Mouse (Mus musculus): ENCODE measurements around the gene Nosip. TPM values are rescaled to one million over a fixed set of nuclear protein-coding genes. Genes with fewer than 3 reads are reported as not detected.

Nosip gene
- polyA plus RNA-seq, 1 experiment from 2014 or later, result 63.6 TPM

DNA sequence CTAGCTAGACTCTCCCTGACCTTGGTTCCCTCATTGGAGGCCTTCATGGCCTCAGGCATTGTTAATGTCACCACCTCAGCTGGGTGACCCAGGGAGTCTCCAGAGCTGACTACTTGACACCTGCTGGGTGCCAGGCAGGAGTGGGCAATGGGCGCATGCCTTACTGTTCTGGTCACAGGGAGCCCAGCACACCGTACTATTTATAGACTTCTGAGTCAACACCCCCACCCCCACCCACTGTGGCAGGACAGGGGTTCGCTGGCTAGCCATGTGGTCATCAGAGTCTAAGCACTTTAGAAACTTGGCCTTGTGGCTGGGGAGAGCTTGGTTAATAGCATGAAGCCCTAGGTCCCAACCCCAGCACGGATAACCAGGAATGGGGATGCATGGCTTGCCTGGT lies 13.2 kb downstream of the Nosip start:
- Histone ChIP-seq H3K9ac (replicated peaks; ENCODE audit: low read depth, low read length) (0 out of 2 replicates have a peak overlapping the region, but pooled peaks have one; percentile 14), H3K27ac (ENCODE audit: low read length) (no peak overlapping the region), H3K4me1 (ENCODE audit: control insufficient read depth, insufficient read depth, low read length) (no peaks in the 10 kb centered on the region), H3K27me3 (ENCODE audit: control insufficient read depth, insufficient read depth, low read length) (no peaks in the 10 kb centered on the region), H3K4me2 (replicated peaks; ENCODE audit: low read depth, low read length) (no peak overlapping the region), H3K9me3 (ENCODE audit: control insufficient read depth, low read depth, low read length) (no peaks in the 10 kb centered on the region), H3K36me3 (ENCODE audit: control insufficient read depth, insufficient read depth, low read length) (peaks cover 7% of the 10 kb centered on the region), H3K4me3 (ENCODE audit: low read depth, low read length) (no peak overlapping the region)
- WGBS, result 68% methylated on average over 4 of the region's 4 CpGs
- no peak for ATAC-seq (ENCODE audit: insufficient number of reproducible peaks, insufficient read depth, low FRiP score, low read depth)

DNA sequence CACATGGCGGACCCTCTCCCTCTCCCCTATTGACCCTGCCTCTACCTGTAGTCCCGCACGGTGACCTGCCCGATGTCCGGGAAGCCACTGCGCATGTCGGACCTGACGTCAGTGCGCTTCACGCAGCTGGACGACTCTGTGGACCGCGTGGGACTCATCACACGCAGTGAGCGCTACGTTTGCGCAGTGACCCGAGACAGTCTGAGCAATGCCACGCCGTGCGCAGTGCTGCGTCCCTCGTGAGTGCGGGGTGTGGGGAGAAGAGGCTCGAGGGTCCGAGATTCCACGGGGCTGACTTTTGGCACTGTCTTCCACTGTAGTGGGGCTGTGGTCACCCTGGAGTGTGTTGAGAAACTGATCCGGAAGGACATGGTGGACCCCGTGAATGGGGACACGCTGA lies 14.3 kb downstream of the Nosip start:
- Histone ChIP-seq H3K36me3 (ENCODE audit: control insufficient read depth, insufficient read depth, low read length) (peaks cover 7% of the 10 kb centered on the region), H3K9me3 (ENCODE audit: control insufficient read depth, low read depth, low read length) (no peaks in the 10 kb centered on the region), H3K27ac (ENCODE audit: low read length) (no peak overlapping the region), H3K4me1 (ENCODE audit: control insufficient read depth, insufficient read depth, low read length) (no peaks in the 10 kb centered on the region), H3K4me3 (ENCODE audit: low read depth, low read length) (no peak overlapping the region), H3K9ac (replicated peaks; ENCODE audit: low read depth, low read length) (no peak overlapping the region), H3K27me3 (ENCODE audit: control insufficient read depth, insufficient read depth, low read length) (no peaks in the 10 kb centered on the region), H3K4me2 (replicated peaks; ENCODE audit: low read depth, low read length) (no peak overlapping the region)
- WGBS, result 87% methylated on average over 30 of the region's 30 CpGs
- no peak for ATAC-seq (ENCODE audit: insufficient number of reproducible peaks, insufficient read depth, low FRiP score, low read depth)

DNA sequence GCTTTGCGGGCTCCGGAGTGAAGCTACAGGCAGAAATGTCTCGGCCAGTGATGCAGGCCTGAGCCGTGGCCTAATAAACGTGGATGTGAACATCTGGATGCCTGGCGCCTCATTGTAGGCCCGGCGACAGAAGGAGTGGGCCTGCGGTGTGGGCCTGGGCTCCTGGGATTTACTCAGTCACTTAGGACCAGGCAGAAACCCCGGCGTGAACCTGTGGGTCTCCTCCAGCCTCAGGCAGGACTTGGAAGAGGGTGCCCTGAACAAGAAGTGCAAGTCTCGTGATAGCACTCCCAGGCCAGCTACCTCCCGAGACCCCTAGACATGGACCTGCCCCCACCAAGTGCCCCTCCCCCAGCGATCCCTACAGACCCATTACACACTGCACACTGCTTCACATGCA lies 15.1 kb downstream of the Nosip start:
- Histone ChIP-seq H3K9ac (replicated peaks; ENCODE audit: low read depth, low read length) (no peak overlapping the region), H3K4me2 (replicated peaks; ENCODE audit: low read depth, low read length) (no peak overlapping the region), H3K36me3 (ENCODE audit: control insufficient read depth, insufficient read depth, low read length) (peaks cover 8% of the 10 kb centered on the region), H3K9me3 (ENCODE audit: control insufficient read depth, low read depth, low read length) (no peaks in the 10 kb centered on the region), H3K27ac (ENCODE audit: low read length) (no peak overlapping the region), H3K27me3 (ENCODE audit: control insufficient read depth, insufficient read depth, low read length) (no peaks in the 10 kb centered on the region), H3K4me3 (ENCODE audit: low read depth, low read length) (no peak overlapping the region), H3K4me1 (ENCODE audit: control insufficient read depth, insufficient read depth, low read length) (no peaks in the 10 kb centered on the region)
- WGBS, result 88% methylated on average over 14 of the region's 14 CpGs
- no peak for ATAC-seq (ENCODE audit: insufficient number of reproducible peaks, insufficient read depth, low FRiP score, low read depth)

DNA sequence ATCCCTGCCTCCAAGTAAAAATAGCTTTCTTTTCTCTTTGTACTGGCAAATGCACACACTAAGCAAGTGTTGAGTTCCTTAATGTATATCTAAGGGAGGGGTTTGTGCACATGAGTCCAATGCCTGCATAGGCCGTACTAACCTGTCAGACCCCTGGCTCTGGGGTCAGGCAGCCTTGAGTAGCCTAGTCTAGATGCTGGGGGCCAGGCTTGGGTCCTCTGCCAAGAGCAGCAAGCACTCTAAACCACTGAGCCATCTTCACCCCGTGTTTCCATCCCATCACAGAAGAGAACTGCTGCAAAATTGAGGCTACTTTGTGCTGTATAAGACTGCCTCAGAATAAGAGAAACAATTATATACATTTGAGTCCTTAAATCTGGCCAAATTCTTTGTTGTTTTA lies 15.6 kb downstream of the Nosip start:
- WGBS, result 91% methylated on average over 2 of the region's 2 CpGs
- no peaks in the 10 kb centered on the region for H3K27me3 ChIP-seq (ENCODE audit: control insufficient read depth, insufficient read depth, low read length)
- H3K27ac ChIP-seq (ENCODE audit: low read length), result no peak overlapping the region
- no peak overlapping the region for H3K9ac ChIP-seq (replicated peaks; ENCODE audit: low read depth, low read length)
- H3K4me2 ChIP-seq (replicated peaks; ENCODE audit: low read depth, low read length), result no peak overlapping the region
- no peaks in the 10 kb centered on the region for H3K9me3 ChIP-seq (ENCODE audit: control insufficient read depth, low read depth, low read length)
- no peaks in the 10 kb centered on the region for H3K4me1 ChIP-seq (ENCODE audit: control insufficient read depth, insufficient read depth, low read length)
- ATAC-seq (ENCODE audit: insufficient number of reproducible peaks, insufficient read depth, low FRiP score, low read depth), result no peak
- no peak overlapping the region for H3K4me3 ChIP-seq (ENCODE audit: low read depth, low read length)
- peaks cover 14% of the 10 kb centered on the region for H3K36me3 ChIP-seq (ENCODE audit: control insufficient read depth, insufficient read depth, low read length)

DNA sequence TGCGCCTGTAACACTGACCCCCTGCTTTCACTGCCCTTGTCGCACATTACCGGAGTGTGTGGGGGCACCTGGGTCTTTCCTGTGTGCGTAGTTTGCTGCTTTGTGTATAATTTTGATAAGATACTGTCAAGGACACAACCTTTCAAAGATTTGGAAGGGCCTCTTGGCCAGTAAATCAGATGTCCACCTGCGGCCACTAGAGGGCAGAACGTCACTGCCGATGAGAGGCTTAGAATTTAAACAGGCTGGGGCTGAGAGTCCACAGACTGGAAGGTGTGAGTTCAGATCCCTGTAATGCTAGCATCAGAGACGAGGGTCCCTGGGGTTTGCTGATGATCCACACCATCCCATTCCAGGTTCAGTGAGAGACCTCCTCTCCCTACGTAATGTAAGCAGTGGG lies 16.3 kb downstream of the Nosip start:
- Histone ChIP-seq H3K36me3 (ENCODE audit: control insufficient read depth, insufficient read depth, low read length) (peaks cover 20% of the 10 kb centered on the region), H3K27ac (ENCODE audit: low read length) (no peak overlapping the region), H3K27me3 (ENCODE audit: control insufficient read depth, insufficient read depth, low read length) (no peaks in the 10 kb centered on the region), H3K9ac (replicated peaks; ENCODE audit: low read depth, low read length) (no peak overlapping the region), H3K9me3 (ENCODE audit: control insufficient read depth, low read depth, low read length) (no peaks in the 10 kb centered on the region), H3K4me2 (replicated peaks; ENCODE audit: low read depth, low read length) (no peak overlapping the region), H3K4me3 (ENCODE audit: low read depth, low read length) (no peak overlapping the region), H3K4me1 (ENCODE audit: control insufficient read depth, insufficient read depth, low read length) (no peaks in the 10 kb centered on the region)
- 33% methylated on average over 9 of the region's 9 CpGs for WGBS
- ATAC-seq (ENCODE audit: insufficient number of reproducible peaks, insufficient read depth, low FRiP score, low read depth), result no peak; the same call in 1 of the 2 replicates

DNA sequence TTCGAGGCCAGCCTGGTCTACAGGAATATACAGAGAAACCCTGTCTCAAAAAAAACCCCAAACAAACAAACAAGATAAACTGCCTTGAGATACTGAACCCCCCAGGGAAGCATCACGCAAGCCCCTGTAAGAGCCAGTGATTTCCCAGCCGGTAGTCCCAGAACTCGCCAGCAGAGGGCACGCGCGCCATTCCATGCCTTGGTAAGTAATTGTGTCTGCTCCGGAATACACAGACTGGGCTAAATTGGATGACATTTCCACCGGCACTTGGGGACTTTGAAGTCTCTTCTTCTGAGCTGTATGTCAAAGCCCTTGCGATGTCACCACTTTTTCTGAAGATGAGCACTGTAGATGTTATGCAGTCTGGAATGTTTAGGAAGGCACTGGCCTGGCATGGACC lies 17.6 kb downstream of the Nosip start:
- no peak overlapping the region for H3K4me3 ChIP-seq (ENCODE audit: low read depth, low read length)
- H3K9me3 ChIP-seq (ENCODE audit: control insufficient read depth, low read depth, low read length), result no peaks in the 10 kb centered on the region
- 0 out of 2 replicates have a peak, but pooled peaks have one; percentile 34 for ATAC-seq (ENCODE audit: insufficient number of reproducible peaks, insufficient read depth, low FRiP score, low read depth)
- no peak overlapping the region for H3K4me2 ChIP-seq (replicated peaks; ENCODE audit: low read depth, low read length)
- H3K27me3 ChIP-seq (ENCODE audit: control insufficient read depth, insufficient read depth, low read length), result no peaks in the 10 kb centered on the region
- no peak overlapping the region for H3K9ac ChIP-seq (replicated peaks; ENCODE audit: low read depth, low read length)
- WGBS, result 1% methylated on average over 10 of the region's 10 CpGs
- H3K4me1 ChIP-seq (ENCODE audit: control insufficient read depth, insufficient read depth, low read length), result no peaks in the 10 kb centered on the region
- no peak overlapping the region for H3K27ac ChIP-seq (ENCODE audit: low read length)
- peaks cover 28% of the 10 kb centered on the region for H3K36me3 ChIP-seq (ENCODE audit: control insufficient read depth, insufficient read depth, low read length)

DNA sequence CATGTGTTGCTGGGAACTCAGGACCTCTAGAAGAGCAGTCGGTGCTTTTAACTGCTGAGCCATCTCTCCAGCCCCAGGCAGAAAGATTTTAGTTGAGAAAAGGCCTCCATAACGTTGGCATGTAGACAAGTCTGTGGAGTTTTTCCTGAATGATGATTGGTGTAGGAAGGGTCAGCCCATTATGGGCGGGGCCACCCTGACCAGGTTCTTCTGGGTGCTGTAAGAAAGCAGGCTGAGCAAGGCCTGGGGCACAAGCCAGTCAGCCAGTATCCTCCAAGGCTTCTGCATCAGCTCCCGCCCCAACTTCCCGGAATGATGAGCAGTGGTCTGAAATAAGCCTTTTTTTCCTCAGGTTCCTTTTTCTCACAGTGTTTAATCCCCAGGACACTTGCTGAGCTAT lies 18.8 kb downstream of the Nosip start:
- H3K27ac ChIP-seq (ENCODE audit: low read length), result no peak overlapping the region
- H3K4me3 ChIP-seq (ENCODE audit: low read depth, low read length), result no peak overlapping the region
- no peak for ATAC-seq (ENCODE audit: insufficient number of reproducible peaks, insufficient read depth, low FRiP score, low read depth)
- H3K9ac ChIP-seq (replicated peaks; ENCODE audit: low read depth, low read length), result no peak overlapping the region
- H3K4me2 ChIP-seq (replicated peaks; ENCODE audit: low read depth, low read length), result no peak overlapping the region
- WGBS, result 54% methylated on average over 5 of the region's 5 CpGs
- H3K36me3 ChIP-seq (ENCODE audit: control insufficient read depth, insufficient read depth, low read length), result peaks cover 36% of the 10 kb centered on the region
- H3K9me3 ChIP-seq (ENCODE audit: control insufficient read depth, low read depth, low read length), result no peaks in the 10 kb centered on the region
- no peaks in the 10 kb centered on the region for H3K27me3 ChIP-seq (ENCODE audit: control insufficient read depth, insufficient read depth, low read length)
- no peaks in the 10 kb centered on the region for H3K4me1 ChIP-seq (ENCODE audit: control insufficient read depth, insufficient read depth, low read length)

DNA sequence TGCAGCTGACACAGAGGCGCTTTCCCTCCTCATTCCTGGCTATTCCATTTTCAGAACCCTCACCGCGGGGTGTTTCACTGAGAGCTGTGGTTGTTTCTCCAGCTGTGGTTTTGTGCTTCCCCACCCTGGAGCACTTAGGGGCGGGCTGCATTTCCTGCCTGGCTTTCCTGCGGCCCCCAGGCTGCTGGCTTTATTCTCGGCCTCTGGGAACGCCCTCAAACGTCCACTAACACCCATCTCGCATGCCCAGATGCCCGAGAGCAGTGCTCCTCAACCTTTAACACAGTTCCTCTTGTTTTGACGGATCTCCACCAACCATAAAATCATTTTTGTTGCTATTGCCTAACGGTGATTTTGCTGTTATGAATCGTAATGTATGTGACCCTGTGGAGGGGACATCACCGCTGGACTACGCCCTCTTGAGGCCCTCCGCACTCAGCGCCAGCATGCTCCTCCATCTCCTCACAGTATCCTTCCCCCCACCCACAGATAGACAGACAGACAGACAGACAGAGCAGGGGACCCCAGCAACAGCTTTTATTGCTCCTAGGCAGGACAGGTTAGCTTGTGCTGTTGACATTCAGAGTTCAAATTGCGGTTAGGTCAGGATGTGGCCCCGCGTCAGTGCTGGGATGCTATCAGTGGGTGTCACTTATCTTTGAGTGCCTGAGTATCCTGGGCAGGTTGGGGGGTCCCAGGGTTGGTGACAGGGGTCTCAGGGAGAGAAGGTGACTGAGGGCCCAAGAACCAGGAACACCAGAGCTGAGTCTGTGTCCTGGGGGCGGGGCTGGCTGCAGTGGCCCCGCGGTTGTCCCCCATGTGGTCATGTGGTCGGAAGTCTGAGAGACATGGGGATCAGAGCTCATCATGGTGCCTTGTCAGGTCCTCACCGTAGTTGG lies 20.4 kb downstream of the Nosip start:
- no peak for ATAC-seq (ENCODE audit: insufficient number of reproducible peaks, insufficient read depth, low FRiP score, low read depth)
- Histone ChIP-seq H3K9me3 (ENCODE audit: control insufficient read depth, low read depth, low read length) (no peaks in the 10 kb centered on the region), H3K4me1 (ENCODE audit: control insufficient read depth, insufficient read depth, low read length) (no peaks in the 10 kb centered on the region), H3K4me2 (replicated peaks; ENCODE audit: low read depth, low read length) (no peak overlapping the region), H3K27me3 (ENCODE audit: control insufficient read depth, insufficient read depth, low read length) (no peaks in the 10 kb centered on the region), H3K4me3 (ENCODE audit: low read depth, low read length) (no peak overlapping the region), H3K27ac (ENCODE audit: low read length) (no peak overlapping the region), H3K9ac (replicated peaks; ENCODE audit: low read depth, low read length) (no peak overlapping the region), H3K36me3 (ENCODE audit: control insufficient read depth, insufficient read depth, low read length) (peaks cover 45% of the 10 kb centered on the region)
- 70% methylated on average over 25 of the region's 25 CpGs for WGBS
